Mouse (Mus musculus) forebrain, embryonic 16.5 days (tissue): ENCODE measurements around the gene Hist4h4. TPM values are rescaled to one million over a fixed set of nuclear protein-coding genes. Genes with fewer than 3 reads are reported as not detected.
A peak's percentile ranks its signal among the peaks of the same experiment; 100 is the strongest.

ENCODE experiments used
- ATAC-seq: fragments of 200-750 bp; cut with Nextera tagmentation; 2 replicates; pipeline ENCODE4 v1.8.0; 2017; ENCODE audit warnings: mild to moderate bottlenecking, moderate library complexity
- H3K27ac ChIP-seq: fragments of 300-500 bp; sonication (generic); 2 replicates; pipeline ENCODE4 v1.5.1; 2014; ENCODE audit warnings: low read length, control low read depth
- H3K27me3 ChIP-seq: fragments of 300-500 bp; sonication (generic); replicated peaks from 2 replicates; pipeline ENCODE4 v1.6.1; 2014; ENCODE audit warnings: low read length; ENCODE audit not compliant: control insufficient read depth, insufficient read depth
- H3K36me3 ChIP-seq: fragments of 300-500 bp; sonication (generic); 2 replicates; pipeline ENCODE4 v1.6.1; 2014; ENCODE audit not compliant: control insufficient read depth, insufficient read depth
- H3K4me1 ChIP-seq: fragments of 300-500 bp; sonication (generic); replicated peaks from 2 replicates; pipeline ENCODE4 v1.6.1; 2014; ENCODE audit warnings: low read length; ENCODE audit not compliant: control insufficient read depth, insufficient read depth
- H3K4me2 ChIP-seq: fragments of 300-500 bp; sonication (generic); 2 replicates; pipeline ENCODE4 v1.6.1; 2014; ENCODE audit warnings: mild to moderate bottlenecking, low read length, control low read depth
- H3K4me3 ChIP-seq: fragments of 300-500 bp; sonication (generic); replicated peaks from 2 replicates; pipeline ENCODE4 v1.5.1; 2014; ENCODE audit warnings: mild to moderate bottlenecking, low read length, control low read depth
- H3K9ac ChIP-seq: fragments of 300-500 bp; sonication (generic); replicated peaks from 2 replicates; pipeline ENCODE4 v1.6.1; 2014; ENCODE audit warnings: low read depth, low read length, control low read depth
- H3K9me3 ChIP-seq: fragments of 300-500 bp; sonication (generic); 2 replicates; pipeline ENCODE4 v1.6.1; 2016; ENCODE audit warnings: low read length; ENCODE audit not compliant: control insufficient read depth
- WGBS: fragments of 180-500 bp; shearing (Covaris S2); extraction: QIAGEN DNeasy Blood & Tissue Kit; methylation state at CpG from one replicate; pipeline ENCODE4 v1.1.7; 2014; 5-methylcytosine and 5-hydroxymethylcytosine counted together
- polyA plus RNA-seq: library from polyadenylated mRNA; unstranded; fragments of >200 nt; fragmentation: Nextera tagmentation; extraction: Ambion mirVana; gene quantifications from 2 replicates; pipeline ENCODE4 v1.2.1, GENCODE M21; 2015

Gene Hist4h4
- 0.62 and 0.81 TPM in 2 replicates for polyA plus RNA-seq

DNA sequence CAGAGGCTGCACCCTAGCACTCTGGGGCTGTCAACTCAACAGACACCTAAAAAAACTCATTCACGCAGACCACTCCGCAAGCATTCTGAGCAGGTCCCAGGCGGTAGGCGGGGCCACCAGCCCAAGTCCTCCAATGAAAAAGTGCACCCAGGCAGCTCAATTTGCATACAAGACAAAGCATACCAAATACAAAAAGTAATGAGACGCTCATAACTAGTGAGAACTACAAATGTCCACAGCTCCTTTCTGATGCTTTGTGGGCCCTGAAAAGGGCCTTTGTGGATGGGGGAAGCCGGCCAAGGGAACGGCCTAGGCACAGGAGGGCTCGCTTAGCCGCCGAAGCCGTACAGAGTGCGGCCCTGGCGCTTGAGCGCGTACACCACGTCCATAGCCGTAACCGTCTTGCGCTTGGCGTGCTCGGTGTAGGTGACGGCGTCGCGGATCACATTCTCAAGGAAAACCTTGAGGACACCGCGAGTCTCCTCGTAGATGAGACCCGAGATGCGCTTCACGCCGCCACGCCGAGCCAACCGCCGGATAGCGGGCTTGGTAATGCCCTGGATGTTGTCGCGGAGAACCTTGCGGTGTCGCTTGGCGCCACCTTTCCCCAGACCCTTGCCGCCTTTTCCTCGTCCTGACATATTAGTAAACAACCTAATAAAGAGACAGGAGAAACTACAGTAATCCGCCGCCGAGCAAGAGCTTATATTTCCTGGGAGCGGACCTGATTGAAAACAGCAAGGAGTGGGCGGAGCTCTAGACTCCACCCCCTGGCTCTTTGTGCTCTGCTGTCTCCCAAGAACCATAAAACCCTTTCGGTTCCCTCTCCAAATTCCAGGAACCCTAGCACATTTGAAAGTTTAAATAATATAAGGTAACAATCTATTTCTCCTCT, at the start of gene Hist4h4:
Hist4h4 (minus strand) TSS at position 677 of the 895 bp plus-strand sequence.
- H3K36me3 ChIP-seq = no peaks in the 10 kb centered on the region
- H3K9me3 ChIP-seq = no peaks in the 10 kb centered on the region
- ATAC-seq = peak; percentile 78
- WGBS = under 1% methylated on average over 50 of the region's 50 CpGs
- H3K4me3 ChIP-seq = peak within 1 kb of the TSS; percentile 82
- no peaks in the 10 kb centered on the region for H3K27me3 ChIP-seq
- H3K27ac ChIP-seq = peak within 1 kb of the TSS; percentile 100
- peak within 1 kb of the TSS; percentile 81 for H3K4me2 ChIP-seq
- H3K9ac ChIP-seq = peak within 1 kb of the TSS; percentile 96
- peaks cover 20% of the 10 kb centered on the region for H3K4me1 ChIP-seq

DNA sequence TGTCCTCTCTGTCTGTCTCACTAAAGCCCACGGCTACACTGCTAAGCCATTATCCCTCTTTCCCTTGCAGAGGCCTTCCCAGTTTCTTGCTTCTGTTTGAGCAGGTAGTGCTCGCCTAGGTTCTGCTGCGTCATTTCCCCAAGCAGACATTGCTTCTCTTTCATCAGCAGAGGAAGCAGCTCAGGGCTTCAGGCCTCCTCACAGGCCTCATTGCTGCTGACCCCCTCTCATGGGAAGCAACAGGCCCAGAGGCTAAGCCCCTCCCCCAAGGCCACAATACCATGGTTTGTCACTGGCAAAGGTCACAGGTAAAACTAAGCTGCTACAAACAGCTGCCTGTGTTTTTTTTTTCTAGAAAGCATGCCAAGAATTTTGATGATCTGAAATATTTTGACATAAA, 48.5 kb upstream of the Hist4h4 start:
- Histone ChIP-seq H3K27ac (no peak overlapping the region), H3K4me2 (no peak overlapping the region), H3K4me3 (no peak overlapping the region), H3K27me3 (no peaks in the 10 kb centered on the region), H3K36me3 (no peaks in the 10 kb centered on the region), H3K4me1 (no peaks in the 10 kb centered on the region), H3K9me3 (no peaks in the 10 kb centered on the region), H3K9ac (no peak overlapping the region)
- ATAC-seq = no peak
- 55% methylated on average over 3 of the region's 3 CpGs for WGBS

- no peak for ATAC-seq
- H3K9ac ChIP-seq = no peak overlapping the region
- no peaks in the 10 kb centered on the region for H3K27me3 ChIP-seq
- 77% methylated on average over 4 of the region's 4 CpGs for WGBS
- H3K4me2 ChIP-seq = no peak overlapping the region
- H3K36me3 ChIP-seq = no peaks in the 10 kb centered on the region
- no peaks in the 10 kb centered on the region for H3K9me3 ChIP-seq
- no peaks in the 10 kb centered on the region for H3K4me1 ChIP-seq
- no peak overlapping the region for H3K4me3 ChIP-seq
- H3K27ac ChIP-seq = no peak overlapping the region
Measured at GRCm38 (mm10) chr6:136852348-136852747, 48.1 kb upstream of the Hist4h4 start.

GRCm38 (mm10) chr6:136850267-136850666, 46.1 kb upstream of the Hist4h4 start:
- ATAC-seq = no peak
- H3K4me3 ChIP-seq = no peak overlapping the region
- WGBS = 81% methylated on average over 6 of the region's 6 CpGs
- no peaks in the 10 kb centered on the region for H3K36me3 ChIP-seq
- no peaks in the 10 kb centered on the region for H3K9me3 ChIP-seq
- no peak overlapping the region for H3K27ac ChIP-seq
- H3K27me3 ChIP-seq = no peaks in the 10 kb centered on the region
- H3K4me1 ChIP-seq = no peaks in the 10 kb centered on the region
- no peak overlapping the region for H3K9ac ChIP-seq
- H3K4me2 ChIP-seq = no peak overlapping the region

DNA sequence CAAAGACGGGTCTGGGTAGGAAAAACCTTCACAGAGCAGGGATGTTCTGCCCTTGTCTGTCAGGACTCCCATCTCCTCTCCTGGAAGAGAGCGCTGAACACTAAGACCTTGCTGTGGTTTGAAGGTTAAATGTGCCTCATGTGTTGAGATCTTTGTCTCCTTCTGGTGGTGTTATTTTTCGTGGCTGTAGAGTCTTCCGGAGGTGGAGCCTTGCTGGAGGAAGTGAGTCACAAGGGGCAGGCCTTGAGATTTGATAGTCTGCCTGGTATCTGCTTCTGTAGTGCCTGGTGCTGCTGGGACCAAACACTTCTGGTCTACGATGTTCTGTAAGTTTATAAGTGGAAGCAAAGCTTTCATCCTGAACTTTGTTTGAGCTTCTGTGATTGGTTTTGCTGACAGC, 44.8 kb upstream of the Hist4h4 start:
- Histone ChIP-seq H3K27me3 (no peaks in the 10 kb centered on the region), H3K4me2 (no peak overlapping the region), H3K36me3 (no peaks in the 10 kb centered on the region), H3K4me3 (no peak overlapping the region), H3K27ac (no peak overlapping the region), H3K9ac (no peak overlapping the region), H3K9me3 (no peaks in the 10 kb centered on the region), H3K4me1 (no peaks in the 10 kb centered on the region)
- no peak for ATAC-seq
- WGBS = 90% methylated on average over 5 of the region's 5 CpGs

GRCm38 (mm10) chr6:136848399-136848798, 44.2 kb upstream of the Hist4h4 start:
- Histone ChIP-seq H3K27ac (no peak overlapping the region), H3K9ac (no peak overlapping the region), H3K4me3 (no peak overlapping the region), H3K27me3 (no peaks in the 10 kb centered on the region), H3K4me1 (no peaks in the 10 kb centered on the region), H3K36me3 (no peaks in the 10 kb centered on the region), H3K4me2 (no peak overlapping the region), H3K9me3 (no peaks in the 10 kb centered on the region)
- WGBS = 87% methylated on average over 8 of the region's 8 CpGs
- ATAC-seq = no peak

- H3K4me2 ChIP-seq = no peak overlapping the region
- no peak overlapping the region for H3K4me3 ChIP-seq
- H3K9me3 ChIP-seq = no peaks in the 10 kb centered on the region
- H3K36me3 ChIP-seq = no peaks in the 10 kb centered on the region
- 26% methylated on average over 2 of the region's 2 CpGs for WGBS
- ATAC-seq = no peak
- no peaks in the 10 kb centered on the region for H3K4me1 ChIP-seq
- no peaks in the 10 kb centered on the region for H3K27me3 ChIP-seq
- no peak overlapping the region for H3K9ac ChIP-seq
- H3K27ac ChIP-seq = no peak overlapping the region
Measured at GRCm38 (mm10) chr6:136847790-136848189, 43.6 kb upstream of the Hist4h4 start.

DNA sequence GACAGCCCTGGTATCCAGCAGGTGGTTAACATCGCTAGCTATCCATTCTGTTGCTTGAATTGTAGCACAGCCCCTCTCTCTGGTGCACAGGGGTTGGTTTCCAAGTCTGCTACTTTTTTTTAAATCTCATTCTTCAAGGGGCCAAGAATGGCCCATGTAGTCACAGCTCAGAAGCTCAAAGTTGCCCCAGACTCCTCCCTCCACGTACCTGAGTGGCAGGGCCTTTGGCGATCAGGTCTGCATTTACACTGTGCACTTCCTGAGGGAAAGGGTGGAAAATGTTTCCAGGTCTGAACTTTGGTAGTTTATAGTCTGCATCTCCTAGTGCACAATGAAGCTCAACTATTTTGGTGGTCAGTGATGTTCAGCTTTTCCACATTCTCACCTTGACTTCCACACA, 43.1 kb upstream of the Hist4h4 start:
- Histone ChIP-seq H3K27me3 (no peaks in the 10 kb centered on the region), H3K4me2 (no peak overlapping the region), H3K9ac (no peak overlapping the region), H3K27ac (no peak overlapping the region), H3K4me1 (no peaks in the 10 kb centered on the region), H3K4me3 (no peak overlapping the region), H3K36me3 (no peaks in the 10 kb centered on the region), H3K9me3 (no peaks in the 10 kb centered on the region)
- WGBS = 89% methylated on average over 3 of the region's 3 CpGs
- no peak for ATAC-seq

- no peaks in the 10 kb centered on the region for H3K27me3 ChIP-seq
- ATAC-seq = no peak
- no peak overlapping the region for H3K27ac ChIP-seq
- no peaks in the 10 kb centered on the region for H3K4me1 ChIP-seq
- no peaks in the 10 kb centered on the region for H3K9me3 ChIP-seq
- H3K4me2 ChIP-seq = no peak overlapping the region
- no peaks in the 10 kb centered on the region for H3K36me3 ChIP-seq
- no peak overlapping the region for H3K9ac ChIP-seq
- H3K4me3 ChIP-seq = no peak overlapping the region
- WGBS = 70% methylated on average over 5 of the region's 5 CpGs
Measured at GRCm38 (mm10) chr6:136845706-136846480, 41.7 kb upstream of the Hist4h4 start.
